Mouse (Mus musculus) bone marrow macrophage, adult 2 months (primary cell): ENCODE data around the gene Alg3. TPM values are rescaled to one million over a fixed set of nuclear protein-coding genes. Genes with fewer than 3 reads are reported as not detected.

Source experiments
- H3K27ac ChIP-seq: 2 replicates; pipeline ENCODE4 v1.5.1; 2012; ENCODE audit warnings: low read depth, low read length; ENCODE audit not compliant: insufficient read depth
- H3K4me1 ChIP-seq: 2 replicates; pipeline ENCODE4 v1.6.1; 2012; ENCODE audit warnings: low read length; ENCODE audit not compliant: control insufficient read depth, insufficient read depth
- H3K4me3 ChIP-seq: 2 replicates; pipeline ENCODE4 v1.5.1; 2012; ENCODE audit warnings: mild to moderate bottlenecking, low read length, moderate library complexity; ENCODE audit not compliant: insufficient read depth
- CTCF ChIP-seq: IDR thresholded peaks from 2 replicates; pipeline ENCODE4 v1.5.1; 2012; ENCODE audit warnings: low read depth, mild to moderate bottlenecking, low read length, moderate library complexity
- POLR2A ChIP-seq: IDR thresholded peaks from 2 replicates; pipeline ENCODE4 v1.6.1; 2012; ENCODE audit warnings: mild to moderate bottlenecking, low read depth, low read length, borderline replicate concordance
- polyA plus RNA-seq: library from polyadenylated mRNA; stranded (reverse); fragments of >200 nt; gene quantifications from 2 replicates; pipeline ENCODE4 v1.2.4, GENCODE M21; 2012; ENCODE audit not compliant: missing spikeins, insufficient read depth, insufficient read length

The Alg3 gene
- polyA plus RNA-seq, 1 experiment = 13.1 TPM

- no peak for TF ChIP-seq POLR2A
- TF ChIP-seq CTCF = no peak
- Histone ChIP-seq H3K27ac (no peak within 1 kb of the TSS), H3K4me3 (peak within 1 kb of the TSS; percentile 28), H3K4me1 (no peaks in the 10 kb centered on the region)
These were observed 22.1 kb downstream of the Alg3 start, which contains the start of gene Vwa5b2 for GRCm38 (mm10) chr16:20589366-20589938. Vwa5b2 (plus strand) TSS chr16:20589471.

- H3K27ac ChIP-seq = no peak overlapping the region
- no peaks in the 10 kb centered on the region for H3K4me1 ChIP-seq
- TF ChIP-seq CTCF (no peak), POLR2A (no peak)
- H3K4me3 ChIP-seq = no peak overlapping the region
These were observed 46.5 kb downstream of the Alg3 start for GRCm38 (mm10) chr16:20565075-20565474.

- TF ChIP-seq POLR2A (no peak), CTCF (no peak)
- H3K27ac ChIP-seq = no peak overlapping the region
These were observed 54.2 kb downstream of the Alg3 start for GRCm38 (mm10) chr16:20557381-20557780.

More at GRCm38 (mm10) chr16:20557381-20557780, 54.2 kb downstream of the Alg3 start:
- no peaks in the 10 kb centered on the region for H3K4me1 ChIP-seq
- H3K4me3 ChIP-seq = no peak overlapping the region

Other genes with a start within 250 kb of the Alg3 start
- gene Abcc5, start 185.3 kb downstream of the Alg3 start, polyA plus RNA-seq = 132 and 133 TPM in 2 replicates
- 23.9 and 25.9 TPM in 2 replicates for gene Eif2b5, start 112.9 kb downstream of the Alg3 start, polyA plus RNA-seq
- 26.8 and 30.4 TPM in 2 replicates for gene Dvl3, start 94.8 kb downstream of the Alg3 start, polyA plus RNA-seq
- gene Ap2m1, start 76.3 kb downstream of the Alg3 start, polyA plus RNA-seq = 348 and 391 TPM in 2 replicates
- 53.5 and 74.8 TPM in 2 replicates for gene Abcf3, start 63.2 kb downstream of the Alg3 start, polyA plus RNA-seq
- not detected in 2 replicates for gene Vwa5b2, start 22.3 kb downstream of the Alg3 start, polyA plus RNA-seq
- 7.0 and 9.8 TPM in 2 replicates for gene Eef1akmt4, start 142 bp downstream of the Alg3 start, polyA plus RNA-seq
- not detected in 2 replicates for gene Gm49333, start 125 bp downstream of the Alg3 start, polyA plus RNA-seq
- 2.5 and 2.7 TPM in 2 replicates for gene Camk2n2, start 9.6 kb upstream of the Alg3 start, polyA plus RNA-seq
- not detected in 2 replicates for gene Ece2, start 18.1 kb upstream of the Alg3 start, polyA plus RNA-seq
- 147 and 191 TPM in 2 replicates for gene Psmd2, start 39.9 kb upstream of the Alg3 start, polyA plus RNA-seq
- gene Eif4g1, start 56.6 kb upstream of the Alg3 start, polyA plus RNA-seq = 101 and 119 TPM in 2 replicates
- gene Fam131a, start 81.5 kb upstream of the Alg3 start, polyA plus RNA-seq = 6.2 and 7.6 TPM in 2 replicates
- 10.1 and 17.5 TPM in 2 replicates for gene Polr2h, start 105.9 kb upstream of the Alg3 start, polyA plus RNA-seq
- gene Clcn2, start 106.0 kb upstream of the Alg3 start, polyA plus RNA-seq = 1.0 and 1.6 TPM in 2 replicates
- not detected in 2 replicates for gene Chrd, start 121.4 kb upstream of the Alg3 start, polyA plus RNA-seq
- gene Thpo, start 122.8 kb upstream of the Alg3 start, polyA plus RNA-seq = not detected in 2 replicates